Mouse (Mus musculus) Muller cell, postnatal 12 days (primary cell): ENCODE results near the gene Gli3.

Experiments used
- DNase-seq: peaks from one replicate; pipeline ENCODE4 v3.0.0-alpha.2; 2015; ENCODE audit errors: inconsistent ontology term

The Gli3 gene

DNA sequence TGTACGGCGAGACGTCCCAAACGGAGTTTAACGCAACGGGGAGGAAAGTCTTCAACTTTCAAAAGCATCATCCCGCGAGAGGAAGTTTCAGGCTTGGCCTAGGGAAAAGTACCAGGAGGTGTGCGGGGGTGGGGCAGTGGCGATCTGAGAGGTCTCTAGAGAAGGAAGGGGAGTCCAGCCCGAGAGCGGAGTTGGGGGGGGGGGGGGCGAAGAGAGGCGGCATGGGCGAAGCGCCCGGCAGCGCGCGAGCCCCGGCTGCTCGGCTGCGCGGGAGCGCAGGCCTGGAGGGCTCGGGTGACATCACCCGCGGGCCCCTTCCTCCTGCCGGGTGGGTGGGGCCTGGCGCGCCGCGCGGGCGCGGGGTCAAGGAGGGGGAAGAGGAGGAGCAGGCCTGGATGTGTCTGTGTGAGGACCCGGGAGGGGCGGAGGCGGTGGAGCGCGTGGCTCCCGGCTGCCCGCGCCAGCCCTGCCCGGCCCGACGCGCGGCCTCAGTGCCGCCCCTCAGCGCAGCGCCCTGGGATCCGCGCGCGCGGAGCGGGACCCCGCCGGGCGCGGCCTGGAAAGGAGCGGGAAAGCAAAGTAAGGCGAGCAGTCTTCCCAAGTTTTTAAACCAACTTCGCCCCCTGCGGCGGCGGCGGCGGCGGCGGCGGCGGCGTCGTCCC lies at the start of gene Gli3:
Gene Gli3, plus strand, starts transcription at position 406 of the 662 bp plus-strand sequence.
- DNase-seq = peak; percentile 96

DNA sequence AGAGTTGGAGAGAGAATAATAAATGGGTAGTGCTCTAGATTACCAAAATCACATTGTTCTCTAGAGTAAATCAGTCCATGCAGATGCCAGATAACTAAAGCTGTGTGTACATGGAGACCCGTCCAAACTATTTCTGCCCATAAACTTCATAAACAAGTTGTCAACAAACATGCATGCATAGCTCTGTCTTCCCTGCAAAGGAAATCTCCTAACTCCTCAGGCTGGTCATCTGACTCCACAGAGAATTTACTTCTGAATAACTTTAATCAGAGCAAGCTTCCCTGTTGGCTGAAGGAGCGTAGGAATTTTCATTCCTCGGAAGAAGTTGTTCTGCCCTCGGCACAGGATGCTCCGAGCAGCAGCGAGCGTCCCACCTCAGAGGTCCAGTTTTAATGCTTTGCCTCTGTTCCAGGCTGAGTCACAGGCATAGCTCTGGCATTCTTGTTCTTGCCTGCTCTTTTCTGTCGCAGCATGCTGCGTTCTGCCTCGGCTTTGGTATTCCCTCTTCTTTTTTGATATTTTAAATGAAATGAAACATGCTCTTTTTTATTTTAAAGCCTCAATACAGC lies 41.8 kb upstream of the Gli3 start:
- DNase-seq = peak; percentile 25

- DNase-seq = peak; percentile 41
These were observed 21.0 kb upstream of the Gli3 start for GRCm38 (mm10) chr13:15442002-15442401.

- peak; percentile 90 for DNase-seq
These were observed 18.7 kb upstream of the Gli3 start for GRCm38 (mm10) chr13:15444312-15444711.

DNA sequence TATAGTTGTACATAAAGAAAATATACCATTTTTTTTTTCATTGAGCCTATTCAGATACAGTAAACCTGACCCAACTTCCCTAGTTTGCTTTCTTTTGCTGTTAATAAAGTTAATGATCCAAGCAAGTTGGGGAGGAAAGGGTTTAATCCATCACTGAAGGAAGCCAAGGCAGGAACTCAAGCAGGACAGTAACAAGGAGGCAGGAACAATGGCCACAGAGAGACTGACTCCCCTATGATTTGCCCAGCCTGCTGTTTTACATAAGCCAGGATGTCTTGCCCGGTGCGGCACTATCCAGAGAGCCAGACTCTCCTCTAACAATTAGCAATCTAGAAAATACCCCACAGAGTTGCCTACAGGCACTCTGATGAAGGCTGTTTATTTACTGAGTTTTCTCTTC lies 17.4 kb upstream of the Gli3 start:
- no peak for DNase-seq

DNA sequence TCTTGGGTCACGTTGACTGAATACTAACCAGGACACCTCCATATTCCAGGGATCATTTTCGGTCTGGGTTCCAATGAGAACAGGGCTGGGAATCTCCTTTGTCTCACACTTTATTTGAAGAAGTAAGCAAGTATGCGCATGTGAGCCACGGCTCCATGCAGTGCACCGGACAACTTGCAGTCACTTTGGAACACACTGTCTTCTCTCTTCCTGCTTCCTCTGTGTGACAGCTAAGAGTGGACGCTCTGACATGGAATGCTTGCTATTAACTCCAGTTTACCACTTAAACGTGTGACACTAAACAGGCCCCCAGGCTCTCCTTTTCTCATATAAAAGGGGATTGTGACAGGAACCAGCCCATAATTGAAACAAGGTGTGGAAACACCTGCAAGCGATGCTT lies 17.0 kb upstream of the Gli3 start:
- no peak for DNase-seq

DNA sequence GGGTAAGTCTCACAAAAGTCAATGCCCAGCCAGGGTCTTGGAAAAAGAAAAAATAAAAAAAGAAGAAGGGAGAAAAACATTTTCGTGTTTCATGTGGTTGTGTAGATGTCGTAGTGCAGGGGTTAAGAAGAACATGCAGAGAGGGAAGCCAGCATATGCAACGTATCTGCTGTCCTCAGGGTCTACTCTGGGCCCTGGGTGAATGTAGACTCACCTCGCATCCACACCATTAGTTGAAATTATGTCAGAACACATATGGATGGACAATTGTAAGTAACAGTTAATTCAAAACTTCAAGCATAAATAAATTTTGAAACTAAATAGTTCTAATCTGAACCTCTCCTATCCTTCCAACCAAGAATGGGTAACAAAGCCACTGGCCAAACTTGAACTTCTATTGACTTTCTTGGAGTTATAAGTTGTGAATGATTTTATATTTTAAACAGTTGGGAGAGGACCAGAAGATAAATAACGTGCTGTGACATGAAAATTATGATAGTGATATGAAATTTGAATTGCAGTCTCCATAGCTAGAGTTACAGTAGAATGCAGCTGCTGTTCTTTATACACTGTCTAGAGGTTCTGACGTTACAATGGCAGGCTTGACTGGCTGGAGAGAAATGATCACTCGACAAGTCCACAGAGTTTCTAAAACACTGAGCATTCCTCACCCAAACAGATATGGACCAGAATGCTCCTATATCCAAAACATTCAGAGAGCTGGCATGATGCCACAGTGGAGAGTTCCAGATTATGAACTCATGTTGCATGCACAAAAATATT lies 16.1 kb upstream of the Gli3 start:
- no peak for DNase-seq

- DNase-seq = peak; percentile 58
These were observed 12.1 kb upstream of the Gli3 start for GRCm38 (mm10) chr13:15450941-15451340.

GRCm38 (mm10) chr13:15457841-15458240 lies 5.2 kb upstream of the Gli3 start:
- no peak for DNase-seq

DNA sequence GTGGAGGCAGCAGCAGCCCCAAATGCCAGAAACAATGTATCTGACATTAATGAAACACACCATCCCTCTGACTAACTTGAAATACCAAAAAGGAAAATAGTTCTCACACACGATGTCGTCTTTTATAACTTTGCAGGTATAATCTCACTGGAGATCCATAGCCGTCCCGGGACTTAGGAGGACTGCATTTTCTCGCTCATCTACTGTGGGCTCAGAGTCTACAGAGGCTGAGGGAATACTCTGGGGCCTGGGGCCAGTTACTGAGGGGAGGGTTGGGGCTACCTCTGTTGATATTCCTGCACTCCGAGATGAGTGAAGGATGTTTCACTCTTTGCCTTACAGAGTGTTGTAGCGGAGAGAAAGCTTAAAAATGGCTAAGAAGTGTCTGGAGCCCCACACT lies 1.1 kb upstream of the Gli3 start:
- DNase-seq = peak; percentile 12

GRCm38 (mm10) chr13:15463492-15464080 lies 551 bp downstream of the Gli3 start:
- peak; percentile 91 for DNase-seq

DNA sequence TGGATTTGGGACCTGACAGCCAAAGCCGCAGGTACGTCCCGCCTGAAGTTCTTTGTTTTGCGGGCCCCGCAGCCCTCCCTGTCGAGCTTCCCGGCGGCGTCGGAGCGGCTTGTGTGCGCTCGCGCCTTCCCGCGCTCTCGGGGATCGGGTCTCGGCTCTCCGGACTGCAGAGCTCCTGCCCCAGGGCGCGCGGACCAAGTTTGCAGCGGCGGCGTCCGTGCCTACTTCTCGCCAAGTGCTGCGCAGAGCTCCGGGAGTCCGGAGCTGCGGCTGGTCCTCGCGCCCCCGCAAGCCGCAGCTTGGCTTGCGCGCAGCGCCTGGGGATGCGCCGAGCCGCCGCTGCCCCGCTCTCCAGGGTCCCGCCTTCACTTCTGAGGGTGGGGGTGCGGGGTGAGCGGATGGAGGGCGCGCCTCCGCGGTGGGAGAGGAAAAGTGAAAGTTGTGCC lies 1.1 kb downstream of the Gli3 start:
- DNase-seq = peak; percentile 76

GRCm38 (mm10) chr13:15464741-15465250 lies 1.8 kb downstream of the Gli3 start:
- peak; percentile 50 for DNase-seq

GRCm38 (mm10) chr13:15466496-15466895 lies 3.5 kb downstream of the Gli3 start:
- peak; percentile 72 for DNase-seq

DNA sequence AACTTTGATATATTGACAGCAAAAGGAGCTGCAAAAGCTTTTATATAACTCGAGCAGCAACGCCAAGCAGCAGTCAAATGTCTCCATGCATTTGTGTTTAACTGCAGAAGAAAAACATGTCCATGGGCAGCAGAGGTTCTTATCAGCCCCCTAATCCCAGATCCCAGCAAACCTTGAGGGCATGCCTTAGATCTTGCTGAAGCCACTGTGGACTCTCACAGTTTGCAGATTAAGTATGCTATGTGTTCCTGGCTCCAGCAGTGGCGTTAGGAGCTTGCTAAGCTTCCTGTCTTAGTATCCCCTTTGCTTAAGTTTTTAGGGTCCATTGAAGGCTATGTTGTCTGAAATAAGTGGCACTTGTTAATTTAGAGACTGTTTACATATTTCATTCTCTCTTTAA lies 4.4 kb downstream of the Gli3 start:
- no peak for DNase-seq

DNA sequence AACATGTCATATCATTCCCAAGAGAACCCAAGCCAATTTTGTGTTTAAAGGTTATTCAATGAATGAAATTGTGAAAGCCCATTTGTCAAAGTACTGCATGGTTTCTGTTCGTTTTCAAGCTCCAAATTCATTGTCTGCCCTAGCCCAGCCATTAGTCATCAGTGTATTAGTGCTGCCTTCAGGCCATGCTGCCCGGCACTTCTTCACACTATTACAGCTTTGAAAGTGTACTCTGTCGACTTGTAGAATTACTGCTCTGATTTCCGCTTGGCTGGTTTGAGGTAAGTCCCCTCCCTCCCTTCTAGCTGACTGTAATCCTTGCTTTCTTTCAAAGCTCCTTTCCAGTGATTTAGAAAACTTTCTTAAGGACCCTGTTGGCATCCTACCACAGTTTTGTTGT lies 5.4 kb downstream of the Gli3 start:
- DNase-seq = peak; percentile 86

DNA sequence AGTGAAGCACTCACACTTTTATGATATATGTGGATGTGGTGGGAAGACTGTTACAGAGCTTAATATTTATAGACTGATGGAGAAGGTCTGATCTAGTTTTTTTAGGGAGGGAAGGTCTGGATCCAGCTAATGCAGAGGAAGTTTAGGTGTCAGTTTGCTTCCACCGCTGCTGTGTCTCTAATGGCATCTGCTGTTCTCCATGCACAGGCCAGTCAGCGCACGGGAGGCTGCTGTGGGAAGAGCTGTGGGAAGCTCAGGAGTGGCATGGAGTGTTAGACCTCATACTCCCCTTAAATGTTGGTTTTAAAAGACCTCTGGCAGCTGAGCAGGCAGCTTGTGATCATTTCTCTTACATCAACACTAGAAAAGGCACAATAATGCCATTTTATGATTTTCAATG lies 7.0 kb downstream of the Gli3 start:
- DNase-seq = no peak

DNA sequence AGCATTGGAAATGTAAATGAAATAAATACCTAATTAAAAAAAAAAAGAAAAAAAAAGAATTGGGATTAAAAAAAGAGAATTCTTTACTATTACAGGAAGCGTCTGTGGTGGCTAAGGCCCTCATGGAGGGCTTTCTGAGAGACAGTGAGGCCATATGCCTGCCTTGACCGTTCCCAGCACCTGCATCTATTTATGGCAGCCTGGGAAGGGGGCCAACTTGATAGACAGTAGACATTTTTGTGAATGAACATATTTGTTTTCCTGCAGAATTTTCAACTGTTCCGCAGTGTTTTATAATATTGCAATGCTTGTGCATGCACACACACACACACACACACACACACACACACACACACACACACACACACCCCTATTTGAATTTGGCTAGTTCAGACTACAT lies 9.7 kb downstream of the Gli3 start:
- no peak for DNase-seq

DNA sequence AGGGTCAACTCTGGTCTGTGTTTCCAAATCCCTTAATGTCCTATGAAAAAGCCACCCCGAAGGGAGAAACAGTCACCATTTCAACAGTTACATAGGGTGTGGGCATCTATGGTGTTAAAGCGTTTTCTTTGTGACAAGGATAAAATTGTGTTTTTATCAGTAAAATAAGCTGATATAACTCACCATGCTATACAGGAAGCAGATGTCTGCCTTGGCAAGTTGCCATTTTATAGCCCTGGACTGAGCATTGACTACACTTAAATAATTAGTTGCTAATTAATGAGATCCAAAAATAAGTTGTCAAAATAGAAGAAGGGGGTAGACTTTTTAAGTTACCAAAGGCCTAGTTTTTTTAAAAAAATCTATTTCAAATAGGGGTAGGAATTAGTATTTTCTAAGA lies 11.4 kb downstream of the Gli3 start:
- no peak for DNase-seq

DNA sequence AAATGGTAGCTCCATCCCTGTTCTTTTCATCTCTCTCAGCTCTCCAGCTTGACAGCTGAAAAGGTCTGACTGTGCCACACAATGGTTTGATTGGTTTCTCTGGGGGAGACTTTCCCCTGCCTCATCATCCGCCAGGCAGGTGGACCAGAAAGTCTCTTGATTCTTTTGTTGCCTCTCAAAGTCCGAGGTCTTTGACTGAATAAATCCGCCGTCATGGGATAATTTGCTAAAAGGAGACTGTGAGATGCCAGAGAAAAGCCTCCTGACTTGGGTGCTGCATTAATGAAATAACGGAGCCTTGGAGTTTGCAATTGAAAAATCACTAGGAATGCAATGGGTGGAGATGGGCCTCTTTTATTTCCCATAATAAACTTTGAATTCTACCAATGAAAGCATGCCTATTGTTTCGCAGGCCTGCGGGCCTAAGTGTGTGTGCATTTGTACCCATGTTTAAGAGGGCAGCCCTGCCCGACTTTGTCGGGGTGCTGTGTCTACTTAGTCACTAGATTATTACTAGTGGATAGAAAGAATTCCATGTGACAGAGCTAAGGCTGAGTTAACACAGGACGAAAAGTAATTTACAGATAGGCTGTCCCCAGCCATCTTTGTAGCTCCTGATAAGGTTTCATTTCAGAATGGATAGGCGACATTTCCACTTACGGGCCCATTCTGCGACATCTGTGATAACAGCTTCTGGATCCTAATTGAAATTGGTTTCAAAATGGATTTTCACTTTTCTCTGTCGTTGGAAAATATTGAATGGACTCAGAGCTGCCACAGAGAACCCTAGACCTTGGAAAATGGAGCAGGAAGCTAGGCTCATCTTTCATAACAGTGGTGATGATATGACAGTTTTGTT lies 23.2 kb downstream of the Gli3 start:
- DNase-seq = peak; percentile 51

DNA sequence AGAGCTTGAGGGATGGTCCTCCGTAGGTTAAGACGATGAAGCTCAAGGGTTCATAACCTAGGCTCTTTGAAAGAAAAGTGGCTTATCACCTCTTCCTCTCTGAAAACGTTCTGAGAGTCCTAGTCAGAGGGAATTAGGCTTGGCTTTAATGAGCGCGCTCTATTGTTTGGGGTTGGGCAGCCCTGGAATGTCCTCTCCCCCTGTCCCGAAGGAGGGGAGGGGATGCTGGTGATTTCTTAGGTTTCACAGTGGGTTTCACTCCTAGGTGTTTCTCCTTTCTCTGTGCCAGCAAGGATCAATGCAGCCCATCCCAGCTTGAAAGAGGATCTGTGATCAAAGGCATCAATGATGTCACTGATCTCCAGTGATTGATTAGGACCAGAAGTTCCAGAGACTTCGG lies 24.3 kb downstream of the Gli3 start:
- peak; percentile 59 for DNase-seq
